Mouse (Mus musculus) embryonic facial prominence, embryonic 14.5 days (tissue): Measurements from ENCODE around the gene 1700015G11Rik. TPM values are rescaled to one million over a fixed set of nuclear protein-coding genes. Genes with fewer than 3 reads are reported as not detected.
A peak's percentile ranks its signal among the peaks of the same experiment; 100 is the strongest.

ENCODE experiments used
- ATAC-seq: fragments of 200-750 bp; cut with Nextera tagmentation; 2 replicates; pipeline ENCODE4 v1.8.0; 2017; ENCODE audit warnings: low read depth, moderate number of reproducible peaks, moderate TSS enrichment
- DNase-seq: peaks from one replicate; pipeline ENCODE4 v3.0.0-alpha.2; 2015; ENCODE audit warnings: low spot score
- H3K27ac ChIP-seq: fragments of 300-500 bp; sonication (generic); replicated peaks from 2 replicates; pipeline ENCODE4 v1.5.1; 2014; ENCODE audit warnings: low read depth, mild to moderate bottlenecking, low read length, moderate library complexity
- H3K27me3 ChIP-seq: fragments of 300-500 bp; sonication (generic); replicated peaks from 2 replicates; pipeline ENCODE4 v1.6.1; 2014; ENCODE audit warnings: low read length; ENCODE audit not compliant: control insufficient read depth, insufficient read depth
- H3K36me3 ChIP-seq: fragments of 300-500 bp; sonication (generic); 2 replicates; pipeline ENCODE4 v1.6.1; 2014; ENCODE audit warnings: low read length, mixed read lengths; ENCODE audit not compliant: control insufficient read depth, insufficient read depth
- H3K4me1 ChIP-seq: fragments of 300-500 bp; sonication (generic); 2 replicates; pipeline ENCODE4 v1.6.1; 2014; ENCODE audit warnings: antibody characterized with exemption, low read length; ENCODE audit not compliant: control insufficient read depth, insufficient read depth
- H3K4me2 ChIP-seq: fragments of 300-500 bp; sonication (generic); 2 replicates; pipeline ENCODE4 v1.6.1; 2014; ENCODE audit warnings: low read depth, mild to moderate bottlenecking, low read length, moderate library complexity, mixed read lengths
- H3K4me3 ChIP-seq: fragments of 300-500 bp; sonication (generic); 2 replicates; pipeline ENCODE4 v1.5.1; 2014; ENCODE audit warnings: low read depth, mild to moderate bottlenecking, low read length
- H3K9ac ChIP-seq: fragments of 300-500 bp; sonication (generic); 2 replicates; pipeline ENCODE4 v1.6.1; 2014; ENCODE audit warnings: low read depth, mild to moderate bottlenecking, low read length, moderate library complexity, mixed read lengths
- H3K9me3 ChIP-seq: fragments of 300-500 bp; sonication (generic); 2 replicates; pipeline ENCODE4 v1.6.1; 2016; ENCODE audit warnings: low read length; ENCODE audit not compliant: control insufficient read depth
- WGBS: fragments of 180-500 bp; shearing (Covaris S2); extraction: QIAGEN DNeasy Blood & Tissue Kit; methylation state at CpG from one replicate; pipeline ENCODE4 v1.1.7; 2014; 5-methylcytosine and 5-hydroxymethylcytosine counted together
- polyA plus RNA-seq: library from polyadenylated mRNA; unstranded; fragments of >200 nt; fragmentation: Nextera tagmentation; extraction: Ambion mirVana; gene quantifications from 2 replicates; pipeline ENCODE4 v1.2.1, GENCODE M21; 2014

Gene 1700015G11Rik
- polyA plus RNA-seq, 1 experiment from 2014 or later: not detected

DNA sequence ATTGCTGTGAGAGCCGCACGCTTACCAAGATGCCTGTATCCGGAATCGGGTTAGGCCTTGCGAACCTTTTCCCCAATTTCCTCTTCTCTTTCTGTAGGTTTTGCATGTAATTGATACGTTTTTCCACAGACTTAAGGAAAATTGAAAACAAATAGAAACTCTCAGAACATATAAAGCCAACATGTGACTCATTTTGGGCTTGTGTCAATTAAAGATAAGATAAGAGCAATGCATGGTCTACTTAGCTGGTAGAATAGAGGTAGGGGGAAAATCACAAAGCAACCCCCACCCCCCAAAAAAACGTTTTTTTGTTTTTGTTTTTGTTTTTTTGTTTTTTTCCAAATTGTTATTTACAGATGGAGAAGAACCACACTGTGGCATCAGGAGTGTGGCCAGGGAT is 2.1 kb downstream of the 1700015G11Rik start:
- Histone ChIP-seq H3K27ac (no peak overlapping the region), H3K9ac (no peak overlapping the region), H3K9me3 (no peaks in the 10 kb centered on the region), H3K27me3 (no peaks in the 10 kb centered on the region), H3K4me1 (no peaks in the 10 kb centered on the region), H3K4me2 (no peak overlapping the region), H3K36me3 (no peaks in the 10 kb centered on the region), H3K4me3 (no peak overlapping the region)
- DNase-seq (no peak), ATAC-seq (no peak)
- WGBS: 74% methylated on average over 7 of the region's 7 CpGs

GRCm38 (mm10) chr7:52007138-52007537 is 8.4 kb downstream of the 1700015G11Rik start:
- H3K4me3 ChIP-seq: no peak overlapping the region
- no peaks in the 10 kb centered on the region for H3K36me3 ChIP-seq
- no peaks in the 10 kb centered on the region for H3K9me3 ChIP-seq
- H3K9ac ChIP-seq: no peak overlapping the region
- H3K27ac ChIP-seq: no peak overlapping the region
- ATAC-seq (no peak), DNase-seq (no peak)
- peaks cover 12% of the 10 kb centered on the region; the same call in 1 of the 2 replicates for H3K27me3 ChIP-seq
- H3K4me2 ChIP-seq: no peak overlapping the region
- peaks cover 4% of the 10 kb centered on the region; the same call in 1 of the 2 replicates for H3K4me1 ChIP-seq
- 82% methylated on average over 2 of the region's 2 CpGs for WGBS

- Histone ChIP-seq H3K4me2 (peak overlapping the region; percentile 75), H3K9ac (no peak overlapping the region), H3K27me3 (peaks cover 12% of the 10 kb centered on the region; the same call in 1 of the 2 replicates), H3K27ac (no peak overlapping the region), H3K4me1 (peaks cover 4% of the 10 kb centered on the region; the same call in 1 of the 2 replicates), H3K36me3 (no peaks in the 10 kb centered on the region), H3K4me3 (peak overlapping the region; percentile 58), H3K9me3 (no peaks in the 10 kb centered on the region)
- 2% methylated on average over 9 of the region's 9 CpGs for WGBS
- ATAC-seq: peak; percentile 86
- no peak for DNase-seq
Measured at GRCm38 (mm10) chr7:52006296-52006630, 9.3 kb downstream of the 1700015G11Rik start.

GRCm38 (mm10) chr7:52005511-52006295 is 9.8 kb downstream of the 1700015G11Rik start, which contains the start of gene Svip:
TSS of gene Svip (minus strand) at chr7:52006018.
- Histone ChIP-seq H3K36me3 (no peaks in the 10 kb centered on the region), H3K27me3 (peaks cover 12% of the 10 kb centered on the region; the same call in 1 of the 2 replicates), H3K4me3 (peak within 1 kb of the TSS; percentile 58), H3K4me2 (peak within 1 kb of the TSS; percentile 75), H3K9me3 (no peaks in the 10 kb centered on the region), H3K27ac (no peak within 1 kb of the TSS), H3K9ac (peak within 1 kb of the TSS; percentile 57), H3K4me1 (peaks cover 4% of the 10 kb centered on the region; the same call in 1 of the 2 replicates)
- ATAC-seq: peak; percentile 94
- peak; percentile 96 for DNase-seq
- WGBS: under 1% methylated on average over 21 of the region's 47 CpGs

GRCm38 (mm10) chr7:51991020-51991419 is 24.5 kb downstream of the 1700015G11Rik start:
- Histone ChIP-seq H3K9me3 (no peaks in the 10 kb centered on the region), H3K9ac (no peak overlapping the region), H3K36me3 (0 out of 2 replicates have a peak, but pooled peaks cover 4% of the 10 kb centered on the region), H3K27ac (no peak overlapping the region), H3K4me2 (no peak overlapping the region), H3K27me3 (no peaks in the 10 kb centered on the region), H3K4me3 (no peak overlapping the region), H3K4me1 (no peaks in the 10 kb centered on the region)
- WGBS: 84% methylated on average over 3 of the region's 3 CpGs
- DNase-seq (no peak), ATAC-seq (no peak)

DNA sequence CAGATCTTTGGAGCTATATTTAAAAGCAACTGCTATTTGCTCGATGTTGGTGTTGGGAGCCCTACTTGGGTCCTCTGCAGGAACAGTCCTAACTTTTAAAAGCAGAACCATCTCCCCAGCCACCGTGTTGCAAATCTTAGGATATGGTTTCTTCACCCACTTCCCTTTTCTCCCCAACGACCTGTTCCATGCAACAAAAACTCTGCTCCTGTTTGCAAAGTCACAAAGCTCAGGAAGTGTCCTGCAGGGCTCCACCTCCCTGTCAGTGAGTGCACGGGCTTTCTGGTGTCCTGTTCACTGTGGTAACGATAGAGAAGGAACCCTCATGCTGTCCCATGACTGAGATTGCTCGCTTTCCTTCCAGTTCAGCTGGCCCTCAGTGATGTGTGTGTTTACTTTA is 28.6 kb downstream of the 1700015G11Rik start:
- H3K9ac ChIP-seq: no peak overlapping the region
- H3K4me2 ChIP-seq: no peak overlapping the region
- no peak overlapping the region for H3K4me3 ChIP-seq
- H3K27me3 ChIP-seq: no peaks in the 10 kb centered on the region
- H3K36me3 ChIP-seq: no peaks in the 10 kb centered on the region
- no peak overlapping the region for H3K27ac ChIP-seq
- H3K9me3 ChIP-seq: no peaks in the 10 kb centered on the region
- no peak for DNase-seq
- ATAC-seq: no peak
- no peaks in the 10 kb centered on the region for H3K4me1 ChIP-seq
- WGBS: 57% methylated on average over 6 of the region's 6 CpGs

DNA sequence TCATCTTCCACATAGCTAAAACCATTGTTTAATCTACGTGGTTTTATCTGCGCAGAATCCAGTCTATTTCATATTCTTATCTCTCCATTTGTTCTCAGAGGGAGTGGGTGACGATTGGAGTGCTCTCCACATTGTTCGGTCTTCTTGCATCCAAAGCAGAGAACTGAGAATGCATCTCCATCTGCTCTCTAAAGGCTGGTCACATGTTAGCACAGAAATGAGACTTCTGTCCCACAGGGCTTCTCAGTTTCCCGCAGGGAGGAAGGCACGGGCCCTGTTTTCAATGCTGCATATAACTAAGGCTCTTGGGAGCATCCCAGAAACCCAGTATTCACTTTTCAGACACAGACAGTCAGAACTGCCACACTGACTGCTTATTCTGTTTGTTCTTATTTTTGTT is 29.8 kb downstream of the 1700015G11Rik start:
- H3K4me2 ChIP-seq: no peak overlapping the region
- H3K4me3 ChIP-seq: no peak overlapping the region
- no peak overlapping the region for H3K9ac ChIP-seq
- H3K9me3 ChIP-seq: no peaks in the 10 kb centered on the region
- DNase-seq: no peak
- no peak overlapping the region for H3K27ac ChIP-seq
- ATAC-seq: peak; percentile 56
- 72% methylated on average over 6 of the region's 6 CpGs for WGBS
- H3K36me3 ChIP-seq: no peaks in the 10 kb centered on the region
- no peaks in the 10 kb centered on the region for H3K4me1 ChIP-seq
- H3K27me3 ChIP-seq: no peaks in the 10 kb centered on the region

GRCm38 (mm10) chr7:51982303-51982702 is 33.2 kb downstream of the 1700015G11Rik start:
- Histone ChIP-seq H3K9me3 (no peaks in the 10 kb centered on the region), H3K27ac (no peak overlapping the region), H3K27me3 (no peaks in the 10 kb centered on the region), H3K36me3 (no peaks in the 10 kb centered on the region), H3K4me2 (no peak overlapping the region), H3K4me3 (no peak overlapping the region), H3K4me1 (no peaks in the 10 kb centered on the region), H3K9ac (no peak overlapping the region)
- ATAC-seq: peak; percentile 31; the same call in 1 of the 2 replicates
- DNase-seq: peak; percentile 39
- WGBS: 8% methylated on average over 1 of the region's 1 CpGs

GRCm38 (mm10) chr7:51979271-51979670 is 36.3 kb downstream of the 1700015G11Rik start:
- WGBS: 50% methylated on average over 5 of the region's 5 CpGs
- ATAC-seq: no peak
- Histone ChIP-seq H3K4me3 (no peak overlapping the region), H3K27ac (no peak overlapping the region), H3K4me1 (no peaks in the 10 kb centered on the region), H3K4me2 (no peak overlapping the region), H3K36me3 (no peaks in the 10 kb centered on the region), H3K27me3 (no peaks in the 10 kb centered on the region), H3K9me3 (no peaks in the 10 kb centered on the region), H3K9ac (no peak overlapping the region)
- peak; percentile 34 for DNase-seq
